Mouse (Mus musculus) intestine, embryonic 16.5 days (tissue): ENCODE measurements around the gene Rps12. TPM values are rescaled to one million over a fixed set of nuclear protein-coding genes. Genes with fewer than 3 reads are reported as not detected.
A peak's percentile ranks its signal among the peaks of the same experiment; 100 is the strongest.

Source experiments
- ATAC-seq: fragments of 200-750 bp; cut with Nextera tagmentation; 2 replicates; pipeline ENCODE4 v1.8.0; 2017; ENCODE audit warnings: moderate TSS enrichment, moderate library complexity
- H3K27ac ChIP-seq: fragments of 300-500 bp; sonication (generic); 2 replicates; pipeline ENCODE4 v1.5.1; 2014; ENCODE audit warnings: mild to moderate bottlenecking, low read length
- H3K27me3 ChIP-seq: fragments of 300-500 bp; sonication (generic); replicated peaks from 2 replicates; pipeline ENCODE4 v1.6.1; 2014; ENCODE audit warnings: low read length, control low read depth, mixed read lengths; ENCODE audit not compliant: control insufficient read depth, insufficient read depth
- H3K36me3 ChIP-seq: fragments of 300-500 bp; sonication (generic); 2 replicates; pipeline ENCODE4 v1.6.1; 2014; ENCODE audit warnings: low read length, control low read depth; ENCODE audit not compliant: control insufficient read depth, insufficient read depth
- H3K4me1 ChIP-seq: fragments of 300-500 bp; sonication (generic); 2 replicates; pipeline ENCODE4 v1.6.1; 2014; ENCODE audit warnings: low read length, control low read depth, mixed read lengths; ENCODE audit not compliant: control insufficient read depth, insufficient read depth
- H3K4me2 ChIP-seq: fragments of 300-500 bp; sonication (generic); 2 replicates; pipeline ENCODE4 v1.6.1; 2014; ENCODE audit warnings: low read depth, low read length, control low read depth
- H3K4me3 ChIP-seq: fragments of 300-500 bp; sonication (generic); 2 replicates; pipeline ENCODE4 v1.5.1; 2014; ENCODE audit warnings: mild to moderate bottlenecking, low read length
- H3K9ac ChIP-seq: fragments of 300-500 bp; sonication (generic); 2 replicates; pipeline ENCODE4 v1.6.1; 2014; ENCODE audit warnings: low read depth, low read length
- H3K9me3 ChIP-seq: fragments of 300-500 bp; sonication (generic); 2 replicates; pipeline ENCODE4 v1.6.1; 2016; ENCODE audit warnings: low read length, control low read depth; ENCODE audit not compliant: control insufficient read depth
- WGBS: fragments of 180-500 bp; shearing (Covaris S2); extraction: QIAGEN DNeasy Blood & Tissue Kit; methylation state at CpG from one replicate; pipeline ENCODE4 v1.1.7; 2014; 5-methylcytosine and 5-hydroxymethylcytosine counted together
- polyA plus RNA-seq: library from polyadenylated mRNA; unstranded; fragments of >200 nt; fragmentation: Nextera tagmentation; extraction: Ambion mirVana; gene quantifications from 2 replicates; pipeline ENCODE4 v1.2.1, GENCODE M21; 2015

The Rps12 gene
- polyA plus RNA-seq, 1 experiment from 2014 or later, result 175 TPM

- Histone ChIP-seq H3K27ac (no peak overlapping the region), H3K4me2 (no peak overlapping the region), H3K27me3 (no peaks in the 10 kb centered on the region), H3K9ac (no peak overlapping the region), H3K4me3 (no peak overlapping the region), H3K4me1 (no peaks in the 10 kb centered on the region), H3K9me3 (no peaks in the 10 kb centered on the region), H3K36me3 (no peaks in the 10 kb centered on the region)
- WGBS, result 45% methylated on average over 4 of the region's 4 CpGs
- no peak for ATAC-seq
Observed at GRCm38 (mm10) chr10:23806201-23806600, 19.1 kb upstream of the Rps12 start.

GRCm38 (mm10) chr10:23804665-23805064 lies 17.6 kb upstream of the Rps12 start:
- 0 out of 2 replicates have a peak, but pooled peaks cover 5% of the 10 kb centered on the region for H3K4me1 ChIP-seq
- no peaks in the 10 kb centered on the region for H3K9me3 ChIP-seq
- no peak for ATAC-seq
- no peak overlapping the region for H3K27ac ChIP-seq
- no peak overlapping the region for H3K4me2 ChIP-seq
- 85% methylated on average over 3 of the region's 3 CpGs for whole genome bisulfite sequencing
- H3K9ac ChIP-seq, result no peak overlapping the region
- no peaks in the 10 kb centered on the region for H3K36me3 ChIP-seq
- no peak overlapping the region for H3K4me3 ChIP-seq
- no peaks in the 10 kb centered on the region for H3K27me3 ChIP-seq

- no peak overlapping the region for H3K27ac ChIP-seq
- no peak overlapping the region for H3K4me3 ChIP-seq
- no peak for ATAC-seq
- WGBS, result 69% methylated on average over 3 of the region's 3 CpGs
- no peaks in the 10 kb centered on the region for H3K27me3 ChIP-seq
- H3K9me3 ChIP-seq, result no peaks in the 10 kb centered on the region
- H3K4me2 ChIP-seq, result no peak overlapping the region
- H3K4me1 ChIP-seq, result peaks cover 5% of the 10 kb centered on the region; the same call in 1 of the 2 replicates
- H3K9ac ChIP-seq, result no peak overlapping the region
- no peaks in the 10 kb centered on the region for H3K36me3 ChIP-seq
Observed at GRCm38 (mm10) chr10:23802911-23803310, 15.8 kb upstream of the Rps12 start.

GRCm38 (mm10) chr10:23799933-23800332 lies 12.9 kb upstream of the Rps12 start:
- Histone ChIP-seq H3K4me3 (no peak overlapping the region), H3K9ac (no peak overlapping the region), H3K27me3 (no peaks in the 10 kb centered on the region), H3K27ac (no peak overlapping the region), H3K4me1 (peaks cover 10% of the 10 kb centered on the region), H3K4me2 (no peak overlapping the region), H3K36me3 (no peaks in the 10 kb centered on the region), H3K9me3 (no peaks in the 10 kb centered on the region)
- ATAC-seq, result peak; percentile 65
- 16% methylated on average over 3 of the region's 3 CpGs for WGBS

- Histone ChIP-seq H3K27ac (0 out of 2 replicates have a peak overlapping the region, but pooled peaks have one; percentile 39), H3K4me3 (no peak overlapping the region), H3K4me2 (no peak overlapping the region; the same call in 1 of the 2 replicates), H3K9ac (no peak overlapping the region), H3K9me3 (no peaks in the 10 kb centered on the region), H3K36me3 (no peaks in the 10 kb centered on the region), H3K4me1 (peaks cover 10% of the 10 kb centered on the region), H3K27me3 (no peaks in the 10 kb centered on the region)
- 83% methylated on average over 1 of the region's 1 CpGs for WGBS
- peak; percentile 40; the same call in 1 of the 2 replicates for ATAC-seq
Observed at GRCm38 (mm10) chr10:23798142-23798541, 11.1 kb upstream of the Rps12 start.

GRCm38 (mm10) chr10:23797606-23798005 lies 10.5 kb upstream of the Rps12 start:
- H3K4me3 ChIP-seq, result peak overlapping the region; percentile 83; the same call in 1 of the 2 replicates
- ATAC-seq, result no peak; the same call in 1 of the 2 replicates
- H3K9me3 ChIP-seq, result no peaks in the 10 kb centered on the region
- no peak overlapping the region for H3K27ac ChIP-seq
- no peaks in the 10 kb centered on the region for H3K27me3 ChIP-seq
- H3K4me1 ChIP-seq, result peaks cover 10% of the 10 kb centered on the region
- 20% methylated on average over 3 of the region's 3 CpGs for WGBS
- peak overlapping the region; percentile 66 for H3K4me2 ChIP-seq
- H3K9ac ChIP-seq, result no peak overlapping the region
- no peaks in the 10 kb centered on the region for H3K36me3 ChIP-seq

- WGBS, result 6% methylated on average over 43 of the region's 43 CpGs
- H3K9me3 ChIP-seq, result no peaks in the 10 kb centered on the region
- no peaks in the 10 kb centered on the region for H3K36me3 ChIP-seq
- H3K4me3 ChIP-seq, result peak within 1 kb of the TSS; percentile 83
- H3K4me1 ChIP-seq, result peaks cover 10% of the 10 kb centered on the region
- H3K9ac ChIP-seq, result peak within 1 kb of the TSS; percentile 91
- H3K27ac ChIP-seq, result peak within 1 kb of the TSS; percentile 71
- peak; percentile 71 for ATAC-seq
- H3K4me2 ChIP-seq, result peak within 1 kb of the TSS; percentile 66
- no peaks in the 10 kb centered on the region for H3K27me3 ChIP-seq
Observed at GRCm38 (mm10) chr10:23796551-23797503, 9.8 kb upstream of the Rps12 start, which contains the start of gene Slc18b1. TSS of gene Slc18b1 (plus strand) at chr10:23796986.

- WGBS, result 66% methylated on average over 9 of the region's 9 CpGs
- Histone ChIP-seq H3K4me1 (peaks cover 10% of the 10 kb centered on the region), H3K27me3 (no peaks in the 10 kb centered on the region), H3K4me2 (peak overlapping the region; percentile 66; the same call in 1 of the 2 replicates), H3K4me3 (no peak overlapping the region), H3K9me3 (no peaks in the 10 kb centered on the region), H3K27ac (no peak overlapping the region), H3K36me3 (no peaks in the 10 kb centered on the region), H3K9ac (no peak overlapping the region)
- ATAC-seq, result no peak
Observed at GRCm38 (mm10) chr10:23795871-23796520, 8.9 kb upstream of the Rps12 start.

GRCm38 (mm10) chr10:23788056-23788600 lies 1.1 kb upstream of the Rps12 start:
- no peaks in the 10 kb centered on the region for H3K27me3 ChIP-seq
- WGBS, result 4% methylated on average over 8 of the region's 8 CpGs
- peak overlapping the region; percentile 86 for H3K27ac ChIP-seq
- H3K4me1 ChIP-seq, result peaks cover 10% of the 10 kb centered on the region; the same call in 1 of the 2 replicates
- ATAC-seq, result no peak
- no peaks in the 10 kb centered on the region for H3K9me3 ChIP-seq
- H3K36me3 ChIP-seq, result peaks cover 13% of the 10 kb centered on the region; the same call in 1 of the 2 replicates
- peak overlapping the region; percentile 78 for H3K9ac ChIP-seq
- peak overlapping the region; percentile 85 for H3K4me3 ChIP-seq
- peak overlapping the region; percentile 81 for H3K4me2 ChIP-seq
